Mouse (Mus musculus) T-cell, adult 2 months (primary cell): ENCODE measurements around the gene Camsap1.
A peak's percentile ranks its signal among the peaks of the same experiment; 100 is the strongest.

ENCODE experiments used
- DNase-seq: peaks from one replicate; pipeline ENCODE4 v3.0.0; 2022; ENCODE audit warnings: low spot score

Gene Camsap1

DNA sequence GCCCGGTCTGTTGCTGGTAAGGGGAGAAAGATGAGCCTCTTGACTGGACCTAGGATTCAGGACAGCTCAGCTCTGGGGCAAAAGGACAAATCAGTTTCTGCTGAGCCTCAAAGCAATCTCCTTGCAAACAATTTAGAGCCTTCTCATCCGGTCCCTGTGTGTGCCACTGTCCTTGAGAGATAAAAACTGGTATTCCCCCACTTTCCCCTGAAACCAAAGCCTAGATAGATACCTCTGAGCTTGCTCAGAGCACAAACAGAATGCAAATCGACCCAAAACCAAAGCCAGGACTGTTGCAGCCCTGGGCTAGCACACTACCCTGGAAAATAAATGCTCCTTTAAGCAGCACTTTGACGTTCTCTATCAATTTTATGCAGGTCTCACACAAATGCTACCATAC is 4.1 kb downstream of the Camsap1 start:
- DNase-seq = no peak

DNA sequence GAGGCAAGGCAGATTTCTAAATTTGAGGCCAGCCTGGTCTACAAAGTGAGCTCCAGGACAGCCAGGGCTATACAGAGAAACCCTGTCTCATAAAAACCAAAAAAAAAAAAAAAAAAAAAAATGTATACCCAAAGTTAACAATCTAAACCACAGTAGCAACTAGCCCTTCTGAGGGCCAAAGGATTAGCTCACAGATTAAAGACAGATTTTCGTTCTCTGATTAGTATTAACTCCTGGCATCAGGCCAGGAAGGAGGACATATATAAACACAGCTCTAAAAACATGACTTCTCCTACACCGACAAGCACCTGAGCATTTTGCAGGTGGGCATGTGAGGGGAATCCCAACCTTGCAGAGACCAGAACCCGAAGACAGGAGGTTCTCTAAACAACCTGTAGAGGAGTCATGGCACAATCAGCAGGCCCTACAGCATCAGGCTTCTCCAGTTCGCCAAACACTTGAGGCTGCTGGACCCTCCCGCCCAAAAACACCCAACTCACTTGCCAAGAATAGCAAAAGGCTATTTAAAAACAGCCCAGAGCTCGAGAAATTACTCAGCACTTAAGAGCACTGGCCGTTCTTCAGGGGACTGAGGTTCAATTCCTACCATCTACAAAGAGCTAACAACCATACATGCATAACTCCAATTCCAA is 5.4 kb downstream of the Camsap1 start:
- no peak for DNase-seq

DNA sequence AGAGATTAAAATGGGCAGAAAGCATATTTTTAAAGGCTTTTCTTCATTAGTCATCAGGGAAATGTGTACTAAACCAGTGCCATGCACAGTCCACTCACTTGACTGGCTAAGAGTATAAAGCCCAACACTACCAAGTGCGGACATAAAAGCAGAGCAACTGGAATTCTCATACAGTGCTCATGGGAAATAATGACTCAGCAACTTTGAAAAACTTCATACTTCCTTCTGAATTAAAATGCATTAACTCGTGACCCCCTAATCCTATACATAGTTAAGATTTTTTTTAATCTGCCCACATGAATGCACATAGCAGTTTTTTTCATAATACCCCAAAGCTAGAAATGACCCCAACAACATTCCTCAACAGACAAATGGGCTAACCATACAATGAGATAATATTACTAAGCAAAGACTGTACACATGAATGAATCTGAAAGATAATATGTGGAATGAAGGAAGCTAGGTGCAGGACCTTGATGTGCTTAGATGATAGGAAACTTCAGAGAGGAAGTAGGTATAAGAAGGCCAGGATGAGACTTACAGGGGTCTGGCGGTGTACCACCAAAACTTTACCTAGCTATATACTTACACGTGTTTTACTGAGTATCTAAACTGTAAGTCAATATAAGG is 7.8 kb downstream of the Camsap1 start:
- no peak for DNase-seq

DNA sequence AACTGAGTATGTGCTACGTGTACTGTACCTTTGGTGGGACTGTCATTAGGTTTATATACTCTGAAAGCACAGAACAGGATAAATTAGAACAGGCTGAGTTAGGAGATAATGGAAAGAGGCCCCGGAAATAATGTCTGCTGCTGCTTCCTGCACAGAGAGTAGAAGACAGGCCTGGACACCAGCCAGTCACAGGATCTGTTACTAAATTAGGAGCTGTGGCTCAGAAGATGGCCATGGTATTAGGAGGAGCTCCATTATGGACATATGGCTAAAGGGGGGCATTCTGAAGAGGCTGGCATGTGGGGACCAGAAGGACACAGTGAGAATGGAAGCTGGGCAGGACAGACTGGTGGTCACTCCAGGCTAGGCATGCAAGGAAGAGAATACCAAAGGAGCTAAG is 12.7 kb downstream of the Camsap1 start:
- no peak for DNase-seq

DNA sequence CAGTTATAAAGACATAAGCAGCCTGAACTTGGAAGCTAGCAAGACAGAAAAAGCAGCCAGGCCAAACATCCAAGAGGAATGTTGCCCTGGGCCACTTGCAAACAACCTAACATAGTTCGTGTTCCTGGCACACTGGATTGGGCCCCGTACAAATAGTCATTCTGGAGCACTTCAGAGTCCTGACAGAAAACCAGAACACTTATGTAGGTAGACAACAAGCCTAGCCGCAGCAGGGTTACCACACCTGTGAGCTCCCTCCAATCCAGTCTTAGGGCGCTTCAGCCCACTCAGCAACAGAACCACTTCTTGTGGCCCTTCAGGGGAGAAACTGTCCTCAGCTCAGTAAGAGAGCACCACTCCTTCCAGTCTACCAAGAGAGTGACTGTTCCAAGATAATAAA is 13.8 kb downstream of the Camsap1 start:
- DNase-seq = no peak

DNA sequence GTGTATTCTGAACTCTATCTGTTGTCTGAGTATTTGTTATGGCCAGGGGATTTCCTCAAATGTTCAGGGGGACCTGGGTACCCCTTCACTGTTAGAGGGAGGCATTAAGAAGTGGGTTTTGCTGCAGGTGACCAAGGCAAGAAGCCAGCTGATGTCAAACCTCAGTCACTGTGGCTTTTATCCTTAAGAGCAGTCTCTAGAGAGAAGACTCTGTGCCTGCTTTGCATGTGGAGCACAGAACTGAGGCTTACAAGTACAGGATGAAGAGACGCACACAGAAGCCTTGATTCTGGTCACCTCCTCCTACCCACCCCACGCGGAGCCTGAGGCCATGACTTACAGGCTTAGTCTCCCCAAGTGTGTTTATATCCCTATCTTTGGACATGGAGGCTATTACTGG is 33.8 kb downstream of the Camsap1 start:
- no peak for DNase-seq

DNA sequence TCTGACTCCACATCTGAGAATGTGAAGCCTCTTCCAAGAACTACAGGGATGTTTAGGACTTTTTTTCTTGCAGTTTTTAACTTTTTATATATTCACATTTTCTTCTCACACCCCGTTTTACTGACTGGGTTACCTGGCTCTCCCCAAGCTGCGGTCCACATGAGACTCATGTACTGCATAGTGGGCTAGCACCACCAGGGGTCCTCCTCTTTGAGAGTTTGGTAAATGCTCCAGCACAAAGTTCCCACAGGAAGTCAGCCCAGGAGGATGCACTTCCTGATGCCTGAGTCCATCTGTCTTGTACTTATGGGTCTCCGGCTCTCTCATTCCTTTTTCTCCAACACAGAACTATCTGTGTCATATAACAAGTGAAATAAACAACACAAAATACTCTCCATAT is 35.1 kb downstream of the Camsap1 start:
- no peak for DNase-seq

DNA sequence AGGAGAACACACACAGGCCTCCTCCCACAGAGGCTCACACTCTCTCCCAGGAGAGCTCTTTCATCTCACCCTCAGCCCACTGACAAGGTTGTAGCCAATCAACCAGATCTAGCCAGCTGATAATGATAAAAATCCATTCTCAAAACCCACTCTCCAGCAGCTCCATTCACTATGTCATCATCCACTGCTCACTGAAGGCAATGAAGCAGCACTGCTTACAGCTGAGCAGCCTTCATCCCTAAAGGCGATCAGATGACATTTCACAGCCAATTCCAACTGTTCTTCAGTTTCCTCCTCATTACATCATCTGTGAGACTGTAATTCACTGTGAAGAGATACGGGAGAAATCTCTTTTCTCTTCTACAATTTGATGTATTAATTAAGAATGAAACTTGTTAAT is 39.3 kb downstream of the Camsap1 start:
- DNase-seq = no peak

DNA sequence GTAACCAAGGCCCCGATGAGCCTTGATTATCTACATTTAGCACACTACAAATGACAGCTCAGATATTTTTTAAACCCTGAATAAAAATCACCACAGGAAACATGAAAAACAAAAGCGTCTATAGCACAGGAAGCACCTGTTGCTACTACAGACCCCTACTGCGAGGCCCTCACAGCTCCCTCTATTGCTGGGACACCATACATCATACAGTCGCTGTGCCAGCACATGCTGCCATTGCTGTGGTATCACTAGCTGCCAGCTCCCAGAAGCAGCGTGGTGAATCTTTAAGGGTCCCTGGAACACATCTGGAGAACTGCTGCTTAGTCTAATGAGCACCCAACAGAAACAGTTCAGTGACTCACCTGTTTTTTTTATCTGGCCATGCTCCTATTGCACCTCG is 42.6 kb downstream of the Camsap1 start:
- no peak for DNase-seq

DNA sequence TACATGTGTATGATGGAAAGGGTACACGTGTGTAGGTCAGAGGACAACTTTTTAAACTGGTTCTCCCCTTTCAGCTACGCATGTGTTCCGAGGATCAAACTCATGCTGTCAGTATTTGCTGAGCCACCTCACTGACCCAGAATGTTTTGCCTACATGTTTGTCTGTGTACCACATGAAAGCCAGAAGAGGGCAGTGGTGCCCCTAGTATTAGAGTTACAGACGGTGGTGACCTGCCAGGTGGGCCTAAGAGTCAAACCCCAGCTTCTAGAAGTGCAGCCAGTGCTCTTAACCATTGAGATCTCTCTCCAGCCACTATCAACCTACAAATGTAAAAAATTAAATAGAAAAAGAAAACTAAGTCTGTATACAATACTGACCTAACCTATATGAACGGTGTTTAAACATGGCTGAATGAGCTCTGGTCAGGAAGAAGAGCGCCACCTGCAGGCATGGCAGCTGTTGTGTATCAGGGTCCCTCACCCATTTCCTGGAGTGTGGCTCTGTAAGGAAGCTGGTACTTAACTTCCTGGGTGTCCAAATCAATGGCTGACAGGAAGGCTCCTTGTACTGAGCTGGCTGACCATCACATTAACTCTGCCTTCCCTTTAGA is 51.7 kb downstream of the Camsap1 start:
- DNase-seq = peak; percentile 27

DNA sequence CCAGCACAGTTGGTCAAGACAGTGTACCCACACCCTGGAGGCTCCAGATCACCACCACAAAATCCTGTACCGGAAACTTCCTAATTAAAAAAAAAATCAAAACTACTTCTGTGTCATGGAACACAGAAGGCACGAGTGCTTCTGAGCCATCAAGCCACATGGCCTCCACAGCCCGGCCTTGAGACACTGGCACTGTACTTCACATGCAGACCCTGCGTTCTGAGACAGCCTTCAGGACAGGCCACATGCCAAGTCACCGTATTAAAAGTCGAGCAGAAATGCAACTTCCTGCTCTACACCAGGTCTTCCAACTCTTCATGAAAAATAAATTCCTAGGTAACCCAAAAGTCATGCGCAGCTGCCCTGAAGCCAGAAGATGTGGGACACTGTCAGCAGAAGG is 55.3 kb downstream of the Camsap1 start:
- no peak for DNase-seq

DNA sequence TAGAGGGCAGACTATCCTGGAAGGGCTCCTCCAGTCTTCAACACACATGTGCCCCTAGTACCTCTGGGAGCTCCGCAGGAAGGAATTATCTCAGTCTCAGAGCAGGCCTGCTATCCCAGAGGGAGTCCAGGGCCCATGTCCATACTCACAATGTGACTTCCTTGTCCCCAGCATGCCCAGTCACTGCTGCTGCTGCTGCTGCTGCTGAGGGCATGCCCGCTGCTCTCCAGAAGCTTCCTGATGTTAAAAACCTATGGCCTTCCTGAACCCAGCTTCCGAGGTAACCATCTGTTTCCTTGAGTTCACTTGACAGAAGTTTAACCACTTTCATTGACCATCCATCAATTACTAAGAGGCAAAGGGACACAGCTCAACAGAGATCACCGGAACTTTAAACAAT is 58.1 kb downstream of the Camsap1 start:
- no peak for DNase-seq

DNA sequence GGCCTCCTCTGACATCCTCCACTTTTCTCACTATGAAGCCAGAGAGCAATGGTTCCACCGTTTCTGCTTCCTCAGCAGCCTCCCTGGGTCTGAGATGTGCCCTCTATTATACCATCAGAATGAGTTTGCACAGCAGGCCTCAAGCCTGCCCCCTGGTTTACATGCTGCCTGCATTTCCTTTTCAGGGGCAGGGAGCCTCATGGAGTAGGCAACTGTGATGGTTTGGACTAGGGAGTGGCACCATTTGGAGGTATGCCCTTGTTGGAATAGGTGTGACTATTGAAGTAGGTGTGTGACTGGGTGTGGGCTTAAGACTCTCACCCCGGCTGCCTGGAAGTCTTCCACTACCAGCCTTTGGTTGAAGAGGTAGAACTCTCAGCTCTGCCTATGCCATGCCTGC is 59.3 kb downstream of the Camsap1 start:
- no peak for DNase-seq

DNA sequence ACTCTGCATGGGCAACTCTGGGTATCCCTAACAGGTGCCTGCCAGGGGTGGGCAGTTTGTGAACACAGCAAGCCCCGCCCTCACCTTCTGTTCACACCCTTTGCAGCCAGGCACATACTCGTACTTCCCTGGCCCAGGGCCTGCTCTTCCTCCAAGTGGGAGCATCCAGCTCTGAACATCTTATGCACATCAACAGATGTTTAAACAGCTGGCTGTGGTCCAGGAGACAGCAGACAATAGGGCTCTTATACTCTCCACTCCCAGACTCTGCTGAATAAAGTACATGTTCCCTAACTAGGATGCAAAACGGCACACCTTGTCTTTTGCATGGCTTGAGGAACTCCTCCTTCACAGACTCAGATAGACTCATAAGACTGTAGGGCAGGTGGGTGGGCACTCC is 63.1 kb downstream of the Camsap1 start:
- DNase-seq = no peak

DNA sequence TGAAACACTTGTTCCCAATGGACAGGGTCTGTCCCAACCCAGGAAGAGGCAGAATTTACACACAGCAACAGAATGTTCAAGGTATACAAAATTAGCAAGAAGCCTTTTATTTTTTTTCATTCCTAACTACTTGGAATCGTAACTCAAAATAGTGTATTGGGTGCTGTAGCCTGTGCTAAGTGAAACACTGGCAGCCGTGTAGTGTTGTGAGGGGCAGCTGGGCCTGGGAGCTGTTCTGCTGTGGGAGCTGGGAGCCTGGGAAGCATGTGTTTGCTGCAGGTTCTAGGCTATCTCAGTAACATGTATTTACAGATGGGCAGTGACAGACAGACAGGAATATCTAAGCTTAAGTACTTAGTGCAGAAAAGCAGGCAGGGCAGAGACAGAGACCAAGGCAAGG is 64.7 kb downstream of the Camsap1 start:
- no peak for DNase-seq

DNA sequence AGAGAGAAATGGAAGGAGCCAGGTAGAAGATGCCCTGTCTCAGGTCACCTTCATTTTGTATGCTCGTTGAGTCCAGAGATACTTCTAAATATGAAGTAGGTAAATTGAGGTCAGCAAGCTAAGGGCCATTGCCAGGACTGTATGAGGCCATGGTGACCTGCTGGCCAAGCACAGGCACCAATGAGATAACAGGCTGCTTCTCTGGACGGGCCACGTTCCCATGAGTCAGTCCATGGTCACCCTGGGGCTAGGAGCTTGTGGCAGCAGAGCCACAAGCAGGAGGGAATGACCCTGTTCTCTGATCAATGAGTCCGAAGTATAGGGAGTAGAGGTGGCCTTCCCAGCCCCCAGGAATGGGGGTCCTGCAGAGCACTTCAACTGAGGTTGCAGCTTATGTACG is 68.3 kb downstream of the Camsap1 start:
- DNase-seq = no peak

DNA sequence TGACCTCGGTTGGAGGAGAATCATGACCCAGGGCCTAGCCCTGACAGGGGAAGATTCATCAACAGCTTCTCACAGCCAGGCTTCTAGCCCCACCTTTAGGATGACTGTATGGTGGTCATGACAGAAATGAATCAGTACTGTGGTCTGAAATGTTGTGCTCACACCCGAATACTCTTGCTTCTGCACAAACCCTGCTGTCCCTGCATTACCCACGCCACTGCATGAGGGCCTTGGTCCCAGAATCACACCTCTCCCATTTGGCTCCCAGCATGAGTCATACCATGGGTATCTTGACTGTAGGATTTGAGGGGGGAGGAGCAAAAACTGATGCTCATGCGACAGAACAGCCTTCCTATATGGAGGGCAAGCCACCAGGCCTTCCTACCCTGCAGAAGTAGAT is 68.9 kb downstream of the Camsap1 start:
- DNase-seq = no peak

DNA sequence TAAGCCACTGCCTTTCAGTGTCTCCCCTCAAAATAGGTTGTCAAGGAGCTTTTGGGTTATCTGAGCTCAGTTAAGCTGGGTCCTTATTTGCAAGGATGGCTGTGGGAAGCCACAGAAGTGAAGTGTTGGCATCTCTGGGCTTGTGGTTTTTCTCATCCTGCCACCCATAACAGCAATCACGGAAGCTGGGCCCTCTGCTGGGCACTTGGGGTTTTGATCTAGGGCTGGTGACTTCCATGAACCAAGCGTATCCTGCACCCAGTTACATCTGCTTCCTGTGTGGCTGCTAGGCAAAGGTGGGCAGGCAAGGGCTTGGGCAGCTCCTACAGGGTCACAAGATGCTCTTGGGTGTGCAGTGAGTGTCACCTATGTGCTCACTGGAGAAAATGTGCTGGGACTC is 69.8 kb downstream of the Camsap1 start:
- DNase-seq = peak; percentile 61

DNA sequence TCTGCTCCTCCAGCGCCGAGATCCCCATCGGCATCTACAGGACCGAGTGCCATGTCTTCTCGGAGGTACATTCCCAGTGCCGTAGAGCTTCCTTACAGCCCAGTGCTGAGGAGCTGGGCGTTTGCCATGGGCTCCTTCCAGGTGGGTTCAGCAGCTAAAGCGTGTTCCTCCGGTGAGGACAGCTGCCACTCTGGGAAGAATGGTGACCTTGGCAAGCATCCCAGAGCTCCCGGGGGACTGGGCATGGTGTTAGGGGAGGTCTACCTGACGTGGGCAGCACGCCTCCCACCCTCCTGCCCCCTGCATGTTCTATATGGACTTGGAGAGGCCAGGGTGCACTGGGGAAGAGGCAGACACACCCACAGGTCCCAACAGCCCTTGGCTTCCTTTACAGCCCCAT is 73.2 kb downstream of the Camsap1 start:
- DNase-seq = no peak

DNA sequence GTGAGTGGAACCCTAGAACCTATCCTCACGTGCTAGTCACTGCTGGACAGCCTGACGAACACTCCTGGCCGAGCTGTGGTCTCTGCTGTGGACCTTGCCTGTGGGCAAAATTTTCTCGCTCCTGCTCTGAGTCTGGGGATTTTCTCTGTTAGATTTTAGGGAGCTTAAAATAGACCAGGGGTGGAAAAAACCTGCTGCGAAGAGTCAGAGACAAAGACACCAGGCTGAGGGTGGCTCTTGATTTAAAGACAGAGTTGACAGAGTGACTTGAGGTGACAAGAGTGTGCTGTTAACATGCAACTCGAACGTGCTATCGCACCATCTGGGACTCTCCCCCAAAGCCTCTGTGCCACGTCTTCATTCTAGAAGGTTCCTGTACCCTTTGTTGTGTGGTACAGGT is 84.1 kb downstream of the Camsap1 start:
- no peak for DNase-seq

DNA sequence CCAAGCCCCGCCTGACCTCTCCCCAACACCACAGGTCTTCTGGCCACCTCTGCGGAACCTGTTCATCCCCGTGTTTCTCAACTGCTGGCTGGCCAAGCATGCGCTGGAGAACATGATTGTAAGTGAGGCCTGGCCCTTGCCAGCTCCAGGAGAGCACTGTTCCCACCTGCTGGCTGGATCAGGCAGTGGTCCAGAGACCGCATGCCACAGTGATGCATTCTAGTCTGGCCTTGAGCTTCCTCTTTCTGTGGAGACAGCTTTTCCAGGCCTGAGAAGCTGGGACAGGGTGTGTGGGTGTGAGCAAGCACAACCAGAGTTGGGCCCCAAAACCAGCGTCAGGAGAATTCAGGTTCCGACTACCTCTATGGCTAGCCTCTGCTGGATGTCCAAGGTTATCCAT is 90.6 kb downstream of the Camsap1 start:
- DNase-seq = no peak

DNA sequence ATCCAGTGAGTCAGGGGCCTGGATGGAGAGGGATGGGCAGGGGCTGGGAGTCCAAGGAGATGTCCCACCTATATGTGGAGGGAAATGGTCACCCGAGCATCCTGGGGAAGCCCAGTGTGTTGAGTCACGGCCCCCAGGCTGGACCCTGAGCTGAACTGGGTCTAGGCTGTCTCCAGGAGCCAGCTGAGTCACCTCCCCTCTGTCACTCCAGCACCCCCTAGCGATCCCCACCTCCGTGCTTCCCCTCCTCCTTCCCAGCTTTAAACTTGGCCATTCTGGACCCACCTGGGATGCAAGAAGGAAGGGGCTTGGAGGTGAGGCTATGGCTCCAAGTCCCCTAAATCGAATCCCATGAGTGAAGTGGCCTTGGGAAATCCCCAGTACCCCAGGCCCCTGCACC is 94.9 kb downstream of the Camsap1 start:
- DNase-seq = no peak

DNA sequence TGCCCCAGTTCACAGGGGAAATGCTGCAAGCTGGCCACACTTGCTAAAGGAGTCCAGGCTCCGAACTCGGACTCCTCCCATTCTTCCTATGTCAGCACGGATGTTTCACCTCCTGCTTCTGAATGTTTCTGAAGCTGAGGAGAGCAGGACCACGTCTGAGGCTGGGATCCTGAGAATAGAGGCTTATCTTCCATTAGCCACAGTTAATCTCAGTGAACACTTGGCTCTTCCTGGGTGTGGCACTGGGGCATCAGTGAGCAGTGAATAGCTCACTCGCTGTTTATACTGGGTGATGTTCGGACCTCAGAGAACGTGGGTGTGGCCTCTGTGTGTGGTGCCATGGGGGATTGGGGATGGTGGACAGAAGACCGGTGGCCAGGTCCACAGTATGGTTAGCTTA is 95.9 kb downstream of the Camsap1 start:
- no peak for DNase-seq

DNA sequence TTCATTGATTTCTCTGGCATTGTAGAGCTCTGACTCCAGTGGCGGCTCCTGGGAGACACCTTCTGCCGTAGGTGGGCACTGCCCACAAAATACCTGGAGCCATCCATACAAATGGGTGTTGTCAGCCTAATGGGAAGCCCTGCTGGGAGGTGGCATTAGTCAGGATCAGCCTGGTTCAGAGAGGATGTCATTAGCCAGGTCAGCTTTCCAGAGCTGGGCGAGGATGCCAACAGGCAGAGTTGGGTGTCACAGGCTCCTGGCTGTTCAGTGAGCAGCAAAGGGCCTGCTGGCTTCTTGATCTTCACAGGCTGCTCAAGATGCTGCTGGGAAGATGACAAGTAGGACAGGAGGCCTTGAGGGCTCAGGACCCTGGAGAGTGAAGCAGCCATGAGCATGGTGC is 98.3 kb downstream of the Camsap1 start:
- DNase-seq = no peak
